Mouse (Mus musculus): ENCODE results near the gene Tipin.

- TF ChIP-seq CTCF (IDR thresholded peaks at IDR 0.05; ENCODE audit: low read depth) (no peak), EP300 (IDR thresholded peaks at IDR 0.05; ENCODE audit: low read depth) (no peak)
These were observed 16.6 kb upstream of the Tipin start for GRCm38 (mm10) chr9:64264813-64265212.

Data from liver, postnatal 0 days (tissue).